Mouse (Mus musculus) midbrain, embryonic 12.5 days (tissue): ENCODE measurements around the gene Klhl3. TPM values are rescaled to one million over a fixed set of nuclear protein-coding genes. Genes with fewer than 3 reads are reported as not detected.

Experiments
- ATAC-seq: fragments of 200-750 bp; cut with Nextera tagmentation; 2 replicates; pipeline ENCODE4 v1.8.0; 2017; ENCODE audit warnings: low read depth, moderate TSS enrichment, moderate library complexity; ENCODE audit not compliant: low FRiP score
- H3K27ac ChIP-seq: fragments of 300-500 bp; sonication (generic); replicated peaks from 2 replicates; pipeline ENCODE4 v1.5.1; 2016; ENCODE audit warnings: mild to moderate bottlenecking
- H3K27me3 ChIP-seq: fragments of 300-500 bp; sonication (generic); 2 replicates; pipeline ENCODE4 v1.6.1; 2016; ENCODE audit warnings: mild to moderate bottlenecking
- H3K36me3 ChIP-seq: fragments of 300-500 bp; sonication (generic); 2 replicates; pipeline ENCODE4 v1.6.1; 2016
- H3K4me1 ChIP-seq: fragments of 300-500 bp; sonication (generic); 2 replicates; pipeline ENCODE4 v1.6.1; 2016
- H3K4me2 ChIP-seq: fragments of 300-500 bp; sonication (generic); replicated peaks from 2 replicates; pipeline ENCODE4 v1.6.1; 2016; ENCODE audit warnings: mild to moderate bottlenecking, moderate library complexity
- H3K4me3 ChIP-seq: fragments of 300-500 bp; sonication (generic); 2 replicates; pipeline ENCODE4 v1.5.1; 2016; ENCODE audit warnings: mild to moderate bottlenecking
- H3K9ac ChIP-seq: fragments of 300-500 bp; sonication (generic); replicated peaks from 2 replicates; pipeline ENCODE4 v1.6.1; 2016; ENCODE audit warnings: mild to moderate bottlenecking, moderate library complexity
- H3K9me3 ChIP-seq: fragments of 300-500 bp; sonication (generic); 2 replicates; pipeline ENCODE4 v1.6.1; 2016; ENCODE audit warnings: mild to moderate bottlenecking
- WGBS: fragments of 180-500 bp; shearing (Covaris S2); methylation state at CpG from one replicate; pipeline ENCODE4 v1.1.7; 2016; 5-methylcytosine and 5-hydroxymethylcytosine counted together
- polyA plus RNA-seq: library from polyadenylated mRNA; unstranded; fragments of >200 nt; fragmentation: Nextera tagmentation; extraction: Ambion mirVana; gene quantifications from 2 replicates; pipeline ENCODE4 v1.2.1, GENCODE M21; 2016

Gene Klhl3
- polyA plus RNA-seq, 1 experiment from 2014 or later, result 4.3 TPM

DNA sequence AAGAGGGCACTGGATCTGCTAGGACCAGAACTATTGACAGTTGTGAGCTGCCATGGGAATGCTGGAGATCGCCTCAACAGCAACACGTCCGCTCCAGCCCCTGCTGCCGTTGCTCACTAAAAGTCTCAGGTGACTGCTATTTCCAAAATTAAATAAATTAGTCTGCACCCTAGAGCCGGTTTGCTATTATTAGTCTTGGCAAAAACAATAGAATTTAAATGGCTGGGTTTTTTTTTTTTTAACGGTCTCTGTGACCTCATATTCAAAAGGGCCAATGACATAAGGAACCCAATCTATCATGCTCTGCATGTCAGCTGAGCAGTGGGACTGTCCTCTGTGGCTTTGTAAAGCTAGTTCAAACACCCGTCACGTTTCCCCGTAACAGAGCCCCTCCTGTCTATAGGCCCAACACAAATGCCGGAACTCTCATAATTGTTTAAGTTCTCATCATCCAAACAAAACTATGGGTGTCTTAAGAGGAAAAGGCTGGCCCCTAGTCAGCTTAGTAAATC is 9.4 kb upstream of the Klhl3 start:
- Histone ChIP-seq H3K9me3 (no peaks in the 10 kb centered on the region), H3K27ac (no peak overlapping the region), H3K36me3 (no peaks in the 10 kb centered on the region), H3K4me3 (no peak overlapping the region), H3K4me2 (no peak overlapping the region), H3K4me1 (peaks cover 17% of the 10 kb centered on the region), H3K27me3 (no peaks in the 10 kb centered on the region), H3K9ac (no peak overlapping the region)
- 76% methylated on average over 10 of the region's 10 CpGs for WGBS
- no peak for ATAC-seq

DNA sequence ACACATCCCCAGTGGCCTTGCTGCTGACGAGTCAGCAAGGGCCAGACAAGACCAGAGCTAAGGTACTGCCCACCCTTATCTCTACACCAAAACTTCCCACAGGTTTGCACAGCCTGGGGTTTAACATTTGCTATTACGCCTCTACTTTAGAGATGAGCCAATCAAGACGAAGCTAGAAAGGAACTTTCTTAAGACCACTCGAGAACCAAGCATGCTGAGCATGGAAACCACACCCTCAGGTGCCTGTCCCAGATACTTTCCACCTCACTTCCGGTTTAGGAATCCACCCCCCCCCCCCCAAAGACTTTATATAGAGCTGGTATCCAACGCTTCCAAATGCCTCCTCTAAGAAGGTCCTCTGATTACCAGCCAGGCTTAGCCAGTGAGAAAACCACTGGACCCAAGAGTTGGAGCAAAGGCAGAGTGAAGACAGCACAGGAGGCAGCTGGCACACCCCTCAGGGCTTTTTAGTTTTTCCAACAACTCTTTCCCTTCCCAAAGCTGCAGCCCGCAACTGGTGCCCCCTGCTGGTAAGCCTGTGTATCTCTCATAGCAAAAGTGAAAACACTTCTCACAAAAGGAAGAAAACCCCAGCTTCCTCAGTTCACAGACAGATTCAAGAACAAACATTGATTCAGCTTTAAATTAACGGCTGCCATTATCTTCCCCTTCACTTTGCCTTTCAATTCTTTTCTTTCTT is 4.1 kb upstream of the Klhl3 start:
- WGBS, result 71% methylated on average over 8 of the region's 8 CpGs
- Histone ChIP-seq H3K9ac (no peak overlapping the region), H3K36me3 (no peaks in the 10 kb centered on the region), H3K27ac (no peak overlapping the region), H3K4me2 (no peak overlapping the region), H3K27me3 (no peaks in the 10 kb centered on the region), H3K4me3 (no peak overlapping the region), H3K4me1 (peaks cover 14% of the 10 kb centered on the region), H3K9me3 (no peaks in the 10 kb centered on the region)
- ATAC-seq, result no peak

DNA sequence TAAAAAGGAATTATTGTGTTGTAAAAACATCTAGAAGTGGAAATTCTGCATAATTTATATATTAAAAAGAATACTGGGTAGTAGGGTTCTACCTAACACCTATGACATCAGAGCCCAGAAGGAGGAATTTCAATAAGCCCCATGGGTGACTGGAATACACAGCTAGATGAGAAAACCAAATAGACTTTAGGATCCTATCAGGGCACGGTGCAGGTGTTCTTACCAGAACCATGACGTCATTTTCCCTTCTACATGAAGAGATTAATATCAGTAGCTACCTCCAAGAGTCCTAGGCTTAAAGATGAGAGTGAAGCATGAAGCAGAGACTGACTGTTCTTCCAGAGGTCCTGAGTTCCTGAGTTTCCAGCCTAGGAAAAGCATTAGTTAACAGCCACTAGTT is 3.4 kb upstream of the Klhl3 start:
- H3K9ac ChIP-seq, result no peak overlapping the region
- WGBS, result 97% methylated on average over 2 of the region's 2 CpGs
- ATAC-seq, result no peak
- no peaks in the 10 kb centered on the region for H3K36me3 ChIP-seq
- H3K4me1 ChIP-seq, result peaks cover 19% of the 10 kb centered on the region
- H3K9me3 ChIP-seq, result no peaks in the 10 kb centered on the region
- H3K27ac ChIP-seq, result no peak overlapping the region
- H3K4me3 ChIP-seq, result no peak overlapping the region
- H3K27me3 ChIP-seq, result no peaks in the 10 kb centered on the region
- H3K4me2 ChIP-seq, result no peak overlapping the region

GRCm38 (mm10) chr13:58115227-58115626 is 1.8 kb upstream of the Klhl3 start:
- ATAC-seq, result no peak
- Histone ChIP-seq H3K27me3 (no peaks in the 10 kb centered on the region), H3K27ac (no peak overlapping the region), H3K9ac (no peak overlapping the region), H3K4me1 (peaks cover 17% of the 10 kb centered on the region), H3K4me3 (no peak overlapping the region), H3K4me2 (no peak overlapping the region), H3K36me3 (no peaks in the 10 kb centered on the region), H3K9me3 (no peaks in the 10 kb centered on the region)
- WGBS, result 74% methylated on average over 13 of the region's 13 CpGs

GRCm38 (mm10) chr13:58112601-58113041 is 771 bp downstream of the Klhl3 start:
- peak overlapping the region; percentile 75 for H3K27ac ChIP-seq

DNA sequence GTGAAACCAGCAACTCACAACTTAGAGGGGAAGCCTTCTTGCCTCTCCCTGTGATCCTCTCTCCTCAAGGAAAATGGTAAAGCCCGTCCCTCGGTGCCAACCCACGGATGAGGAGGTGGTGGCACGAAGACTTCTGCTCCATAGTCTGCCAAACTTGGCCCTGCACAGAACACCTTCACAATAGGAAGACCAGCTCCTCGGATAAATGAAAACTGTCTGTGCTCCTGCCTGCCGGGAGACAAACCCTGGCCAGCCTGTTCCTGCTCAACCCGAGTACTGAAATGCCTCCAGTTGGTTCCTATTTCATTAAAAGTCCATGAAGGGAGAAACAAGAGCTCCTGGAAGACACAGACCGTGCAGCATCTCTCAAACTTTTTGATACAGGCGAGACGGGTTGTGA is 1.2 kb downstream of the Klhl3 start:
- peak overlapping the region; percentile 46 for H3K4me3 ChIP-seq
- peak overlapping the region; percentile 70 for H3K4me2 ChIP-seq
- no peak overlapping the region for H3K27ac ChIP-seq
- ATAC-seq, result no peak
- WGBS, result 77% methylated on average over 10 of the region's 10 CpGs
- H3K4me1 ChIP-seq, result peaks cover 17% of the 10 kb centered on the region
- H3K27me3 ChIP-seq, result no peaks in the 10 kb centered on the region
- H3K9me3 ChIP-seq, result no peaks in the 10 kb centered on the region
- H3K9ac ChIP-seq, result peak overlapping the region; percentile 56; the same call in 1 of the 2 replicates
- H3K36me3 ChIP-seq, result no peaks in the 10 kb centered on the region

More at GRCm38 (mm10) chr13:58112601-58113041, 771 bp downstream of the Klhl3 start:
- Histone ChIP-seq H3K4me1 (peaks cover 17% of the 10 kb centered on the region), H3K9me3 (no peaks in the 10 kb centered on the region), H3K27me3 (no peaks in the 10 kb centered on the region), H3K9ac (peak overlapping the region; percentile 56), H3K36me3 (no peaks in the 10 kb centered on the region), H3K4me3 (peak overlapping the region; percentile 46), H3K4me2 (peak overlapping the region; percentile 70)
- 14% methylated on average over 11 of the region's 11 CpGs for WGBS
- ATAC-seq, result no peak

DNA sequence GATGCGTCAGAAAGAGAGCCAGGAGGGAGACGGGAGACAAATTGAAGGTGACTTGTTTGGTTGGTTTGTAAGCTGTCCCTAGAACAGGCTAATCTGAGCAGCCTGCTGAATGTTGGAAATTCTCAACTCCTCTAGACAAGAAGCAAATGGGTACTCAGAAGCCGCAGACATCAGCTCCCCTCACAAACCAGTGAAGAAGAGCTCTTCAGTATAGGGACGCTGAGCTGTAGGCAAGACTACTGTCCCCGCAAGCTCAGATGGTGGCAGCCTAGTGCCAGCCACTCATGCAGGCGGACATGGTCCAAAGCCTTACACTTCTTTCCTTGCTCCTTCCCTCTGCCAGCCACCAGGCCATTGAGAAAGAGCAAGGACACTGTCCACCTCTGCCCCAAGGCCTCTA is 2.1 kb downstream of the Klhl3 start:
- Histone ChIP-seq H3K27ac (no peak overlapping the region), H3K9ac (no peak overlapping the region), H3K4me3 (no peak overlapping the region), H3K27me3 (no peaks in the 10 kb centered on the region), H3K4me1 (peaks cover 17% of the 10 kb centered on the region), H3K36me3 (no peaks in the 10 kb centered on the region), H3K4me2 (no peak overlapping the region), H3K9me3 (no peaks in the 10 kb centered on the region)
- ATAC-seq, result no peak
- WGBS, result 94% methylated on average over 6 of the region's 6 CpGs

- Histone ChIP-seq H3K36me3 (no peaks in the 10 kb centered on the region), H3K27me3 (no peaks in the 10 kb centered on the region), H3K9ac (no peak overlapping the region), H3K9me3 (no peaks in the 10 kb centered on the region), H3K4me2 (peak overlapping the region; percentile 24), H3K27ac (peak overlapping the region; percentile 58), H3K4me1 (peaks cover 15% of the 10 kb centered on the region), H3K4me3 (no peak overlapping the region)
- peak; percentile 91 for ATAC-seq
- WGBS, result 15% methylated on average over 8 of the region's 8 CpGs
Observed at GRCm38 (mm10) chr13:58090643-58091042, 22.7 kb downstream of the Klhl3 start.

DNA sequence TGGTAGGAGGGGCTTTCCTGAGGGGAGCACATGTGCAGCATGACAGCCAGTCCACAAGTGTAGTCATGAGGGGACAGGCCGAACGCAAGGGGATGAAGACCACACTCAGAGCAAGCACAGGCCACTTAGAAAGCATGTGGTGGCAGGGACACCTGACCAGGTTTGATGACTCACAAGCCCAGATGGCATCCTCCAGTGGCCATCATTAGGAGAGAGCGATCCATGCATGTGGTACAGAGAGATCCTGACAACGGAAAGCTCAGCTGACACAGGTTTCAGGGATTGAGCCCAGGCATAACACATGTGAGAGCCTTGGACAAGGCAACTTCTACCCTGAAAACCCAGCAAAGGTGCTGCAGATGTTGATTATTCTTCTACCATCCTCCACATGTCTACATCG is 29.0 kb downstream of the Klhl3 start:
- Histone ChIP-seq H3K27me3 (no peaks in the 10 kb centered on the region), H3K4me2 (no peak overlapping the region), H3K36me3 (no peaks in the 10 kb centered on the region), H3K27ac (no peak overlapping the region), H3K4me1 (no peaks in the 10 kb centered on the region), H3K9me3 (no peaks in the 10 kb centered on the region), H3K9ac (no peak overlapping the region), H3K4me3 (no peak overlapping the region)
- no peak for ATAC-seq
- 87% methylated on average over 5 of the region's 5 CpGs for WGBS

DNA sequence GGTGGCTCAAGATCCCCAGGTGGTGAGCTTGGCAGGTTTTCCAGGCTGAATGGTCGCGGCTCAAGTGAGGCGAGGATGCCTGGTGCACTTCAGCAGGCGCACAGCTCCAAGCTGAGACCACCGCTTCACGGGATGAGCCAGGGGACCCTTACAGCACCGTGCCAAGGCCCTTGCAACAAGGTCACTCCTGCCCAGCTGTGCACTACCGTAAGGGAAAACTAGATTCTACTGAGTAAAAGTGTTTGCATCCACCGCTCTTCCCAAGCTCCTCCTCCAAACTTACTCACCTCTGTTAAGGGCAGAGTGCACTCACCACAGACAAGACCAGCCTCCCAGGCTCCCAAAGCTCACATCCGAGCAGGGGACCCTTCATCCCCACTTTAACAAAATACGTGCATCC is 29.9 kb downstream of the Klhl3 start:
- 83% methylated on average over 11 of the region's 11 CpGs for WGBS

GRCm38 (mm10) chr13:58083048-58083447 is 30.3 kb downstream of the Klhl3 start:
- no peaks in the 10 kb centered on the region for H3K36me3 ChIP-seq
- WGBS, result 82% methylated on average over 5 of the region's 5 CpGs
- ATAC-seq, result no peak

More for the DNA sequence above, 29.9 kb downstream of the Klhl3 start:
- Histone ChIP-seq H3K4me2 (no peak overlapping the region), H3K9me3 (no peaks in the 10 kb centered on the region), H3K27me3 (no peaks in the 10 kb centered on the region), H3K27ac (no peak overlapping the region), H3K9ac (no peak overlapping the region), H3K4me3 (no peak overlapping the region), H3K4me1 (no peaks in the 10 kb centered on the region), H3K36me3 (no peaks in the 10 kb centered on the region)
- no peak for ATAC-seq

DNA sequence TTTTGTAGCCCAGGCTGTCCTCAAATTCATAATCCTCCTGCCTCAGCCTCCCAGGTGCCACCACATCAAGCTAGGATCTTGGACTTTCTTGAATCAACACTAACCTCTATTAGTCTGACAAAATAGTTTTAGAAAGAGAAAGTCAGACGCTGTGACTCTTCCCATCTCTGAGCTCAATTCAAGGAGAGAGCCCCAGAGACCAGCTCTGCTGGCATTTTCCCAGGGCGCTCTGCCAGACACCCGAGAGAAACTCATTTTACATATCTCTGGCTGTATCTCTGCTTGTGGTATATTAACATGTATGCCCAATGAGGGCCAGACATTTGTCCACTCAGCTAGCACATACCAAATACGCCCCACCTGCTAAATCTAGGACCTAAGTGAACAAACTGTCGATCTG is 35.0 kb downstream of the Klhl3 start:
- no peak overlapping the region for H3K27ac ChIP-seq
- ATAC-seq, result no peak
- H3K9ac ChIP-seq, result no peak overlapping the region
- 88% methylated on average over 5 of the region's 5 CpGs for WGBS
- H3K36me3 ChIP-seq, result no peaks in the 10 kb centered on the region
- H3K9me3 ChIP-seq, result no peaks in the 10 kb centered on the region
- no peak overlapping the region for H3K4me3 ChIP-seq
- no peaks in the 10 kb centered on the region for H3K27me3 ChIP-seq
- H3K4me2 ChIP-seq, result no peak overlapping the region
- no peaks in the 10 kb centered on the region for H3K4me1 ChIP-seq

More at GRCm38 (mm10) chr13:58083048-58083447, 30.3 kb downstream of the Klhl3 start:
- H3K9me3 ChIP-seq, result no peaks in the 10 kb centered on the region
- H3K27me3 ChIP-seq, result no peaks in the 10 kb centered on the region
- no peak overlapping the region for H3K9ac ChIP-seq
- H3K4me2 ChIP-seq, result no peak overlapping the region
- no peak overlapping the region for H3K4me3 ChIP-seq
- no peaks in the 10 kb centered on the region for H3K4me1 ChIP-seq
- H3K27ac ChIP-seq, result no peak overlapping the region
